Mouse (Mus musculus) testis, adult 2 months (tissue): ENCODE data around the gene Pgrmc1.
"Not testable (repeated sequence)": the region's sequence is repeated elsewhere in the genome, so short reads cannot be mapped to it uniquely, and the experiment has no call there.

Experiments used
- CTCF ChIP-seq: fragments of 200-500 bp; IDR thresholded peaks from 2 replicates; pipeline ENCODE4 v1.5.1; 2012; ENCODE audit warnings: low read depth, mild to moderate bottlenecking, inconsistent platforms, low read length, moderate library complexity; ENCODE audit not compliant: control insufficient read depth, insufficient read depth, insufficient replicate concordance
- POLR2A ChIP-seq: fragments of 200-500 bp; IDR thresholded peaks from 2 replicates; pipeline ENCODE4 v1.6.1; 2012; ENCODE audit warnings: low read depth, mild to moderate bottlenecking, inconsistent platforms, low read length, moderate library complexity; ENCODE audit not compliant: control insufficient read depth

GRCm38 (mm10) chrX:36555196-36555595 lies 42.8 kb upstream of the Pgrmc1 start:
- TF ChIP-seq POLR2A, CTCF: not testable (repeated sequence)
